Mouse (Mus musculus): Measurements from ENCODE around the gene Lrrk1.
"Not testable (repeated sequence)": the region's sequence is repeated elsewhere in the genome, so short reads cannot be mapped to it uniquely, and the experiment has no call there.

The Lrrk1 gene

DNA sequence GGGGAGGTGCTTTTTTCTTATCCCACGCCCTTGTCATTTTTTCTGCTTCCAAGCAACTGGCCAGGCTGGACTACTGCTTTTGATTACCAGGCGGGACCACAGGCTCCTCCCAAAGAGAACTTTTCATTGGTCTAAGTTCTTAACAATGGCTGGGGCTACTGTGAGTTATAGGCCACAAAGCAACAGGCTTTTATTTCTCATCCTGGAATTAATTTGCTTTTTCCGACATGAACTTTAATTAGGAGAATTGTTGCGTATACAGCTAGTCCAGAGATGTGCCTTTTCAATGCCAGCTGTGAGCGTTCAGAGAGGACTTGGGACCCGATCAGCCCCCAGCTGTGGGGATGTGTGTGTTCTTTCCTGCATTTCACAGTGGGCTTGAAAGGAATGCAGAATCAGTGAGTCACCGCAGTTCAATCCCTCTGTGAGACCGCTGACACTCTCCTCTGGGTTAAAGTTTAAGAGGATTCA, 165.5 kb downstream of the Lrrk1 start:
- no peak for DNase-seq (ENCODE audit: low spot score)

DNA sequence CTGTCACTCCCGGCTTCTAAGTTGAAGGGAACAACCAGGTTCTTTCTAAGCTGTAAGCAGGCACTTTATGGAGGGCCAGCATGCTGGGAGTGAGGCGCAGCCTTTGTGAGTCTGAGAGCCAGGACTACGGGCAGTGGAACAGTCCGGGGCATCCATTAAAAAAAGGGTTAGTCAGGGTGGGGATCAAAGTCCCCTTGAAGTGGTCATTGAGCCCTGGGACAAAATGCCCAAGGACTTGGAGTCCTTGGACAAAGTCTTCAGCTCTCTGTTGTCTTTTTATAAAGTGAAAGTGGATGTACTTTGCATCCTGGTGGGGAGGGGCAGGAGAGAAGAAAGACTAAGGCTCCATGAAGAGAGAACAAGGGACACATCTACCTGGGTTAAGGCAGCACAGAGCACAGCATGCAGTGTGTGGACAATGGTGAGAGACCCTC, 168.3 kb downstream of the Lrrk1 start:
- no peak for DNase-seq (ENCODE audit: low spot score)

DNA sequence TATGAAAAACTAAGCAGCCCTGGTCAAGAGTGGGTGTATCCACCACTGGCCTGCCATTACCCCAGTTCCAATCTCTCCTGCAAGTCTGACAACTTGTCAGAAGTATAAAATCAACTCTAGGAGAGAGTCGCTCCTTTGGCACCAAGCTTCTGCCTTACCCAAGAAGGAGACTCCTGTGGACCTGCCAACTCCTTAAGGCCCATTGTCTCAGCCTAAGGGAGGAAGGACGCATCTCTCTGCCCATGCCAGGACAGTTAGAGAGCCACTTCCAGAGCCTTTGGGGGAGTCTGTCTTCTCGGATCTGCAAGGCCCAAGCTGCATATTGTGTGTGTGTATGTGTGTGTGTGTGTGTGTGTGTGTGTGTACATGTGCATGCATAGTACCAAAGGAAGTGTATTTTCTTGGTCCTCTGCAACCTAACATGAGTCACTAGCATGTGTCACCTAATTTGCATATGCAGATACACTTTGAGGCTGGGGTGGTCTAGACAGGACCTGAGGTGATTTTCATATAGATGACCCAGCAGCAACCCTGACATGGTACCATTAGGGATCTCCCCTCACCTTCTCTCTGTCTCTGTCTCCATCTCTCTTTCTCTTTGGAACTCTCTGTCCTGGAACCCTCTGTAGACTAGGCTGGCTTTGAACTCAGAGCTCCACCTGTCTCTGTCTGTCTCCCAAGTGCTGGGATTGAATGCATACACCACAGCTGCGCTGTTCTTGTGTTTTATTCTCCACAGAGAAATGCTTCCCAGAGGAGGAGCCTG, 168.9 kb downstream of the Lrrk1 start:
- no peak for DNase-seq (ENCODE audit: low spot score)

DNA sequence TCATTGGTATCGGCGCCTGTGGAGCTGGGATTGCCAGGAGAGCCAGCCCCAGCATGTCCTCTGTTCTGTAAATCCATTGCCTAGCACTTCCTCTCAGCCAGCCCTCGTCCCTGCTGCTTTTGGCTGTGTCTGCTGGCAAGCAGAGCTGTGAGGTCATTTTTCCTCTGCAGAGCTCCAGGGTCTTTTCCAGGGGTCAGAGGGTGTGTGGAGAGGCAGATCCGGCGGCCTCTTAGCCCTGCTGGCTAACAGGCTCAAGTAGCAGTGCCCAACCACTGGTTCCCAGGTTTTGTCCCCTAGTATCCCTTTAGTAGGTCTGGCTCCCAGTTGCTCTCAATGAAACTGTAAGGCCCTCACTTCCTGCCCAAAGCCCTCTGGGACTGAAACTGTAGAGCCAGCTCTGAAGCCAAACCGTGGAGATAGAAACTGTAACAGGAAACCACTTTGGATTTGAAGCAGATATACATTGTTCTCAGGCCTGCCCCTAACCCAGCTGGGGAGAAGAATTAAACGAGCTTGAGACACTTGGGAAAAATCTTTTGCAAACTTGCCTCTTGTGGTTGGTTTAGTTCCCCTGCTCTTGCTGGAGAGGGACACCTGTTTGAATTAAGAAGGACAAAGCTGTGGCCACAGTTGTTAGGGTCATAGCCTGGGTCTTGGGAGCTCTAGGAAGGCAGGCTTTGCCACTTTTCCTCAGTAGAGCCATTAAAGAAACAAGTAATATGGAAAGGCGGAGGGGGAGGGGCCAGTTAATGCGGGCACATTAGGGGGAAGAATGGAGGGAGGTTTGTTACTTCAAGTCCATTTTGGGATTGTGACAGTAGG, 169.7 kb downstream of the Lrrk1 start:
- no peak for DNase-seq (ENCODE audit: low spot score)

DNA sequence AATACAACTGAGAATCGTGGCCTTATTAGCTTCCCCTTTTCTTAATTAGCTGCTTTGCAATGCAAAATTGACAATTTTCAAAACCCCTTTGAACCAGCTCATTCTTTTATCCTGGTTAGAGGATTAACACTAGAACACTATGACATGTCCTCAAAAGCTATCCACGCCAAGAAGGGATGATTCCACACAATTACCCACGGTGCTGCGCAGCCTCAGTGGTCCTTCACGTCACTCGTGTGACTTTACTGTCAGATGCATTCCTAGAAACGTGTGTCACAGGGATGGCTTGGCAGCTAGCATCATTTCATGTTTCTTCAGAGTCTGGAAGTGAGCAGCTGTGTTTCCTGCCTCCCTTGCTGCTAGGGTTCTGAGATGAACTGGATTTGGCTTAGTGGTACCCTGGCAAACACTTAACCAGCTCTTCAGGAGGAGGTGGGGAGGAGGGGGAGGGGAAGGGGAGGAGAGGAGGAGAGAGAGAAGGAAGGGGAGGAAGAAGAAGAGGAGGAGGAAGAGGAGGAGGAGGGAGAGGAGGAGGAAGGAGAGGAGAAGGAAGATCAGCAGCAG, 170.5 kb downstream of the Lrrk1 start:
- DNase-seq (ENCODE audit: low spot score), result no peak

DNA sequence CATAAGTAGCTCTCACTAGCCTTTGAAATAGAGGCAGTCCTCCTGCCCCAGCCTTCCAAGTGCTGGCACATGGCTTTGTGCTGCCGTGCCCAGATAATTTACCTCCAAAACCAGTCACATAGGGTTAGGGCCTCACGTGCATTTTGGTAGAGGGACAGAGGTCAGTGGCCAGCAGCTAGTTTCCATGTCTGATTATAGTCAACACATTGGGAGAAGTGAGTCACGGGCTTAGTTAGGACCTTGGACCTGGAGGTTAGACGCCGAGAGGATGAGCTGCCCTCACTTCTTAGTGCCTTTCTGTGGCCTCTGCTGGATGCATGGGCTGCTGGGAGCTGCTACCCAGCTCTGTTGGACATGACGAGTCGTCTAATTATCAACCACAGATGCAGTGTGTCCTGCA, 171.1 kb downstream of the Lrrk1 start:
- DNase-seq (ENCODE audit: low spot score), result no peak

DNA sequence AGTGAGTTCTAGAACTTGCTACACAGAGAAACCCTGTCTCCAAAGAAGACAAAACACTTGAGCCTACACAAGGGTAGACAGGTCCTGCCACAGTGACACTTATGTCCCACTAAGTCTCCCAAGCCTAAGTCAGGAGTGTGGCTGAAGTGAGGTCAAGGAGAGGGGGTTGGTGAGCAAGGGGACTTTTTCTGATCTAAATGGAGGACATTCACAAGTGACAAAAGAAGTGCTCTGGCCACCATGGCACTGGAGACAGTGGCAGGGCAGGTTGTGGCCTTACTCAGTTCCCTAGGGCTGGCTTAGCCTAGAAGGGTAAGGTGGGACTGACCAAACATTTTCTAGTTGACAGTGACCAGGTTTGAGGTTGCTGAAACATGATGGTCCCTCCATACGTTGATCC, 172.2 kb downstream of the Lrrk1 start:
- no peak for DNase-seq (ENCODE audit: low spot score)

DNA sequence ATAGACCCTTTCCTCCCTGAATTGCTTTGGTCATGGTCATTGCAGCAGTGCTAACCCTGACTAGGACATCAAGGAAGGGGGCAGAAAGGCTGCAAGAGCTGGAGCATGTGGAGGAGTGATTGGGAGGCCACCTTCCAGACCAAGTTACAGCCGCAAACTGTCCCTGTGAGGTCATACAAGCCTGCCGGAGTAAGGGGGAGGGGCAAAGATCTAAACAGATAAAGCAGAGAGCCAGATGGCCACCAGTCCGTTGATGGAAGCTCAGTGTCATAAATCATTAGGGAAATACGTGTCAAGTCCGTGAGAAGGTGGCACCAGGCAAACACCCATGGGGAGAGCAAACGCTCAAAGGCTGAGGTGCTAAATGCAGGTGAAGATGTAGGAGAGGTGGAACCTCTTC, 173.7 kb downstream of the Lrrk1 start:
- no peak for DNase-seq (ENCODE audit: low spot score)

DNA sequence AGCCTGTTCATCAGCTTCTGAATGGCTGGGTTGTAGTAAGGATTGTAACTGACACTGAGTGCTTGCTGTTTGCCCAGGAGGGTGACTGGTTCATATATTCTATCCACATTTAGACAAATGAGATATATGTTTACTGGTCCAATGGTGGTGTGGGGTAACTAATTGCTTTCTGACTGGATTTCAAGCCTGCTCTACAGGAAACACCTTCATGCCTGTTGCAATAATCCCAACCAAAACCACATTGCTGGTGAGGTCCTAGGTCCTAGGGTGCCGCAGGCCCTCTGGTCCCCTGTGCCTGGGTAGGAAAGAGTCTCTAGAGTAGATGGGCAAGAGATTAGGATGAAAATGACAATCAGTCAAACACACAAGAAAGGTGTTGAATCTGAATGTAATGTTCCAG, 175.3 kb downstream of the Lrrk1 start:
- no peak for DNase-seq (ENCODE audit: low spot score)

DNA sequence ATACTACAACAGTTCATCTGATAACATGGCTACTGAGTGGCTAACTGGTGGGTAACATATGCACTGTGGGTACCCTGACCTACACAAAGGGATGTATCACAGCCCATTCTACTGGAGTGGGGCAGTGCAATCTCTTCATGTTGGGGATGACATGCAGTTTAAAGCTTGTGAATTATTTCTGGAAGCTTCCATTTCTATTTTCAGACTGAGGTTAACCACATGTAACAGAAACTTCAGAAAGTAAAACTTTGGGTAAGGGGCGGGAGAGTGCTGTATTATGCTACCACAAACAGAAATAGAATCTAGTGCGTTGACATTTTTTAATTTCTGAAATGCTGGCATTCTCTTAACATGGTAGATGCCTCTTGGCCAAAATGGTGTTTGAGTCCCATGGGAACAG, 178.2 kb downstream of the Lrrk1 start:
- DNase-seq (ENCODE audit: low spot score), result no peak

DNA sequence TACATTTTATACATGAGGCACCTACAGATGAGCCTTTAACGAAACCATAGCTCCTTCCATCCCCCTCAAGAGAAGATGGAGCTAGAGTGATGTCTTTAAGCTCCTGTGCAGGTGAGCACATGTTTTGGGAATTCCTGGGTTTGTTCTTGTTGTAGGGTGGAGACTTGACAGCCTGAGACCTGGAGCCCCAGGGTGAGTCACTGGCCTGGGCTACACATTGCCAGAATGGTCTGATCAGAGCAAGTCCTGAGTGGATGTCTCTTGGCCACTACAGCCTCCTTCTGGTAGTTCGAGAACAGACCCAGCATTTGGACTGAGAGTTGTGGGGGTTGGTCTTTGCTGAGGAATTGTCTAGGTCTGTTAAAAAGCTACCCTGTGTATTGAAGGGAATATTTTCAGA, 186.5 kb downstream of the Lrrk1 start:
- no peak for DNase-seq (ENCODE audit: low spot score)

DNA sequence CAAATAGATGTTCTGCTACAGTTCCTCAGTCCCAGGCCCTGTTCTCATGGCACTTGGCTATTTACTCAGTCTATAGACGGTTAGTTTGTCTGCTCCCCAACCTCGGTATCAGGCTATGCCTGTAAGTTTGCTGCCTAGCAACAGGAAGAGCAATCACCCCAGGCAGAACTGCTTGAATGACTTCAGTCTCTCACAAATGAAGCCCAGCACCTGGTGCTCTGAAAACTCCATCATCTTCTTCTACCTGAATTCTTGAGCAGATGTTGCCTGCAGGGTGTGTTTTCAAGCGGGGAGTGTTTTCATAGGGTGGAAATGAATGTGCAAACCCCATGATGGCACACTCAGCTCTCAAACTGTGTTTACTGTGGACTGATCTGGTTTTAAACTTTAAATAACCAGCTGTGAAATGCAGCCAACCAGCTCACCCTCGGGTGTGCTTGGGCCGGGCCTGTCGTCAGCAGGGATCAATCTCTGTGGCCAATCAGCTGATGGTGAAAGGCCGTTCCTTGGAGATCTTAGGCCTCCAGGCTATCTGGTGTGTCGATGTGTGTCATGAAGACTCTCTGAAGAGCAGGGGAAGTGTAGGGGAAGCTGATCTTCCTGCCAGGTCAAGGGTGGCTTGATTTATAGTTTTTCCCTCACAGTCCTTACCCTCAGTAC, 187.2 kb downstream of the Lrrk1 start:
- DNase-seq (ENCODE audit: low spot score), result no peak

DNA sequence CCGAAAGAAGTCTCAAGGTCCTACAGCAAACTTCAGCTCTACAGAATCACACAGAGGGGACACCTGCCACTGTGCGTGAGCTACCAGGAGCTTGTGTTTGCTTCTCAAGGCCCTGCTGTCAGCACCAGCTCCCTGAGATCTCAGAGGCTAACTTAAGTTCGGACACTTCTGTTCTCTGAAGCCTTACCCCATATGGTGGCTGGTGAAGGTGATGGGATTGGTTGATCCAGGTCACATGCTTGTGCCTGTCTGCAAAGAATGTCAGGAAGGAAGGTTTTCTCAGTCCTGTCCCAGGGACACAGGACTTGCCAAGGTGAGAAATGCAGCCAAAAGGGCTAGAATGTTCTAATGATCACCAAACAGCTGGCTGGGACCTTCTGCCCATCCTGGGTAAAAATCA, 187.8 kb downstream of the Lrrk1 start:
- no peak for DNase-seq (ENCODE audit: low spot score)

DNA sequence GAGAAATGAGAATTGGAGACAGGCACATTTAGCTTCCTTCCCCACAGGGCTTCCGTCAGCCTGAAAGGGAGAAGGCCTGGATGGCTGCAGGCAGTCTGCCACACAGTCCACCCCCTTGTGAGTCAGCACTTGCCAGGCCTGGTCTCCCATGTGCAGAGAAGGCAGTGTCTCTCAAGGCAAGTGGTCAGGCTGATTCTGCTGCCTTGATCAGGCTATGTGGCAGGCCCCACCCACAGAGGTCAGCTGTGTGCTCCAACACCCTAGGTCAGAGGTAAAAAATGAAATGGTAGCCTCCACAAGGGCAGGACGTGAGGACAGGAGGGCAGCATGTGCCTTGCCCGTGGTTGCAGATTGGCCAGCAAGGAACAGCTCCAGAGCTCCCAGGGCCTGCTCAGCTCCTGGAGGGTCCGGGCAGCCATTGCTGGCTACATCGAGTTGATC, 188.7 kb downstream of the Lrrk1 start:
- no peak for DNase-seq (ENCODE audit: low spot score)

DNA sequence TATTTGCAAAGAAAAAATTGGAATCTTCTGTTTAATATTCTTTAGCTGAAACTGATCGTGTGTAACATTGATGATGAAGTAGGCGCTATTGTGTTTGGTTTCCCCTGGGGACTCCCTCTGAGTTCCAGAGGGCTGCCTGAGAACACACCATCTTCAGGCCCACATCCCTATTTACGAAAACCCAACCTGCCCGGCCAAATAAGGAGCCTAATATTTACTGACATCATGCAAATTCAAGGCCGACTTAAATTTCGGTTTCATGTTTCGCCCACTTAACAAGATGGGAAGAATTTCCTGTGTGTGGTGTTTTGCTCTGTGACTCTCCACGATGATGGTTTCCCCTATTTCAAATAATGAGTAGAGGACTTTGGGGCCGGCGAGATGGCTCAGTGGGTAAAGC, 189.7 kb downstream of the Lrrk1 start:
- DNase-seq (ENCODE audit: low spot score), result no peak

DNA sequence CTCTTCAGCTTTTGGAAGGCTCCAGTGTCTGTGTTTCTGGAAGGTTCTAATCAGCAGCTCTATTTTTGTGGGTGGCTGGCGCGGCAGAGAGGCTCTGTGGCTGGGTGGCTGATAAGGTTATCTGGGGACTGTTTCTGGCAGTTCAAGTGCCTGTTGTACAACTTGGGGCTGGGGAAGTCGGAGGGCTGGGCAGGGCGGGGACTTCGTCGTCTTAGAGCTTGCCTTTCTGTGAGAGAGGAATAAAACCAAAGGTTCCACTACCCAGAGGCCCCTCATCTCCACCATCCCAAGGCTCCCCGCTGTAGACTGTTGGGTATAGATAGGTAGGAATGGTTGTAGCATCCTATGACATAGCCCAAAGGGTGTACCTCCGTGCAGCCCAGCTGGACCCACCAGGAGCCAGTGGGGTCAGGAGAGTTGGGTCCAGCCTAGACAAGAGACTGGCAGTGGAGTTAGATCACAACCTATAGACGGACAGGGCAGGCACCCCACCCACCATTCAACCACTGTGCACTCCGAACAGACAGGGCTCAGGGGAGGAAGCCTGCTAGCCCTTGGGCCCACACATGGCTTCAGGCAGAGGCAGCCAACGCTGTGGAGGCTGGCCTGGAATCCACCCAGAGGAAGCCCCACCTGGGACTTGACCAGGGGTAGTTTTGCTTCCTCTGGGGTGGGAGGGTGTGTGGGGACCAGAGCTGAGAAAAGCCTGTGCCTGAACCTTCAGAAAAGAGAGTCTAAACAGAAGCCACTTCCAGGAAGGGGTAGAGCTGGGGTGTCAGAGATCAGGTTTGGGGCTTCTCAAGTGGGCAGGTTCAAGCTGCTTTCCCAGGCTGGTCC, 191.3 kb downstream of the Lrrk1 start:
- no peak for DNase-seq (ENCODE audit: low spot score)

DNA sequence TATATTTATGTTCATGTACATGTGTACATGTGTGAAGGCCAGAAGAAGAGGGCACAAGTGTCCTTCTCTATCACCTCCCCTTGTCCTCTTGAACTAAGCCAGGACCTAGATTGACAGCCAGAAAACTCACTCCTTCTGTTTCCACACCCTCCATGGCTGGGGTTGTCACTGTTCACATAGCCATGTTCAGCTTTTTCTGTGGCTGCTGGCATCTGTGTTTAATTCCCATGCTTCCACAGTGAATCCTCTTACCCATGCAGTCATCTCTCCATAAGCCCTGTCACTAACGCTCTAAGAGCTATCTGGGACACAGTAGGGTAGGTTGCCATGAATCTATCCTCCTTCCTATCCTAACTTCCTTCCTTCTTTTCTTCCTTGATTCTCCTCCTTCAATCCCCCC, 192.3 kb downstream of the Lrrk1 start:
- DNase-seq (ENCODE audit: low spot score), result no peak

DNA sequence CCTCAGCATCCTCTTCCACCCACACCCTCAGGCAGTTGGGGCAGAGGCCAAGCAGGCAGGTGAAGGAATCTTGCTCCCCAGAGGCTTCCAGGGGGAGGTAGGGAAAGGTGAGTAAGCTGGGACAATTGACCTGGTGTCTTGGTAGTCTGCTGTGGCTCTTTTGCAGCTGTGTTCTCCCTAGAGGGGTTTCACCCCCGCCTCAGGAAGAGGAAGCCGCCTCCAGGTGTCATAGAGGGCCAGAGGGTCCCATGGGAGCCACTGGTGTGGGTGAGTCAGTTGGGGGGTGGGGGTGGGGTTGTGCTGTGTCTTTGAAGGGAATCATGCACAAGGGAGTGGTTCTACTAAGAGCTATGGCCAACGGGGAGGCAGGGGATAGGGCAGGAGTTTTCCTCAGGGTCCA, 193.6 kb downstream of the Lrrk1 start:
- DNase-seq (ENCODE audit: low spot score), result no peak

DNA sequence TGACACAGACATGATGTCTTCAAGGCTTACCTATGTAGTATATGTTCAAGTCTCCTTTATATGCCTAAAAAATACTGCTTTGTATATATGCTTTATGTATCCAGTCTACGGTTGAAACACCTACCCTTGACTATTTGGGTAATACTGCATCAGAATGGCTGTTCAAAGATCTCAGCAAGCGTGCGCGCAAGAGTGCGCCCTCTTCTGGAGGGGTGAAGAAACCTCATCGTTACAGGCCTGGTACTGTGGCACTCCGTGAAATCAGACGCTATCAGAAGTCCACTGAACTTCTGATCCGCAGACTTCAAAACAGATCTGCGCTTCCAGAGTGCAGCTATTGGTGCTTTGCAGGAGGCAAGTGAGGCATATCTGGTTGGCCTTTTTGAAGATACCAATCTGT, 197.8 kb downstream of the Lrrk1 start:
- not testable (repeated sequence) for DNase-seq (ENCODE audit: low spot score)

DNA sequence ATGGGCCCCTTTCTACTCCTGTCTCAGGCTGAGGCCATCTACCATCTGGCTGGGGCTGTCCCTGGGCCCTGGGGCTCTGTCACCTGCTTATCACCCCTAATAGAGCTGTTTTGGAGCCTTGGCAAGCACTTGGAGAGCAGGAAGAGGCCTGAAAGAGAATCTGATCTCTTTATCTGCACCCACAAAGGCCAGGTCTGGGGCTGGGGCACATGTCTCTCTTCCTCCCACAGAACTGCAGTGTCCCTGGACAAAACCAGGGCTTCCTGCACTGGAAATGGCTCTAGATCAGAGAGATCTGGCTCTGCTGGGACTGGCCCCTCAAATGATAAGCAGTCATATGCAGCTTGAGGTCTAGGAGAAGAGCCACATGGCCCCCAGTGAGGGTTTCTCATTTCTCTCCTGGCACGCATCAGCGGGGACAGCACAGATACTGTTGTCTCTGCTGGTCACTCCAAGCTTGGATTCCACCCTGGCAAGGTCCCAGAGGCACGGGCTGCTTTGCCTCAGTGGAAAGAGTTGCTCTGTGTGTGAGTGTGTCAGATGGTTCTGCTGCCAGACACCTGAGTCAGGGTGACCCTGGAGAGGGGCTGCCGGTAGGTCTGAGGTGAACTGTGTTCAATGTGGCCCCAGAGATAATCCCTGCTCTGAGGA, 200.4 kb downstream of the Lrrk1 start:
- no peak for DNase-seq (ENCODE audit: low spot score)

DNA sequence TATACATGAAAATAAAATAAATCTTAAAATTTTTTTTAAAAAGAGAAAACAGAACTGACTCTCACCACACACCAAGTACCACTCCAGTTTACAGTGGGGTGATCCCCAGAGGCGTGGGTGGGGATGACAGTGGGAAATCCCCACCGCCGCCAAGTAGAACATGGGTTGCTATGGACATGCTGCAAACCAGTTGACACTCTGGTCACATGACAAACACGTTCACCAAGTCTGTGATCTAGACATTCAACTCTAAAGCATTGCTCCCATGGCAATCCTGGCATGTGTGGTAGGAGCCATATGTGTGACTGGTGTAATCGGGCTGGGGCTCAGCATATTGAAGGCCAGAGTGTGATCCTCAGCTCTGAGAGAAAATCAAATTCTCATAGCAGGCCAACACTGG, 202.8 kb downstream of the Lrrk1 start:
- DNase-seq (ENCODE audit: low spot score), result no peak
